Mouse (Mus musculus): ENCODE data around the gene Rab25. TPM values are rescaled to one million over a fixed set of nuclear protein-coding genes. Genes with fewer than 3 reads are reported as not detected.
A peak's percentile ranks its signal among the peaks of the same experiment; 100 is the strongest.

Gene Rab25
- polyA plus RNA-seq, 1 experiment from 2014 or later: 14.2 TPM

DNA sequence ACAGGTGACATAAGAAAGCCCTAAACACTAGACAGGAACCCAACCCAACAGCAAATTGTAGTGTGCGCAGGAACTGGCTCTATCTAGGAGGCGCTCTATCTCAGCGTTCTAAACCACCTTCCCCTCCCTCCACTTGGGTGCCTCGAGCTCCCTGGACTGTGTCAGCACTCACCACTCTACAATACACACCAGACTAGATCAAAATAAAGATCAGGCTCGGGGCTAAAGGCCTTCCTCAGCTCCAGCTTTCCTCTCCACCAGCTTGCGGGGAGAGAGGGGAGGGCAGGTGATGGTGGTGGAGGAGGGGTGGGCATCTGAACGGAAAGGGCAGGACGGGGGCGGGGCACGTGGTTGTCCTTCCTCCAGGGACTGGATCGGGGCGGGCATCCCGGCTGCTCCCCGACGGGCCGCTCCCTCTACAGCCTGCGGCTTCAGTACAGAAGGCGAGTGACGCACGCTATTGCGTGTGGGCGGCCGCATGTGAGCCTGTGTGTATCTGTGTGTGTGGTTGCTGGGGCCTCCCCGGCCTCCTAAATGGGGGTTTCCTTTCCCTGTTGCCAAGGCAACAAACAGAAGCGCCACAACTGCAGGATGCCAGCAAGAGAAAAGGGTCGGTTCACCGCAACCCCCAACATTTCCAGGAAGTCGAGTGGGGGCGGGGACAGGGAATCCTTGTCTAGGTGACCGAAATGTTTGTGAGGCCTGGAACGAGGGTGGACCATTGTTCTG is 38.2 kb downstream of the Rab25 start, which contains the start of gene Lmna:
Lmna (minus strand) TSS at position 265 of the 729 bp plus-strand sequence.
- Histone ChIP-seq H3K27me3 (ENCODE audit: control insufficient read depth, insufficient read depth, low read length) (no peaks in the 10 kb centered on the region), H3K4me1 (ENCODE audit: control insufficient read depth, insufficient read depth, low read length) (peaks cover 13% of the 10 kb centered on the region; the same call in 1 of the 2 replicates), H3K9ac (ENCODE audit: low read depth, low read length) (peak within 1 kb of the TSS; percentile 52), H3K9me3 (ENCODE audit: control insufficient read depth, low read length) (no peaks in the 10 kb centered on the region), H3K4me2 (replicated peaks; ENCODE audit: low read depth, low read length) (peak within 1 kb of the TSS; percentile 49), H3K4me3 (ENCODE audit: low read length) (peak within 1 kb of the TSS; percentile 37), H3K27ac (ENCODE audit: low read depth, low read length) (peak within 1 kb of the TSS; percentile 87), H3K36me3 (ENCODE audit: control insufficient read depth, insufficient read depth, low read length) (no peaks in the 10 kb centered on the region)
- under 1% methylated on average over 31 of the region's 31 CpGs for WGBS
- peak; percentile 96 for ATAC-seq (ENCODE audit: low FRiP score, low TSS enrichment)

GRCm38 (mm10) chr3:88509250-88509649 is 38.9 kb downstream of the Rab25 start:
- no peaks in the 10 kb centered on the region for H3K9me3 ChIP-seq (ENCODE audit: control insufficient read depth, low read length)
- peak overlapping the region; percentile 37 for H3K4me3 ChIP-seq (ENCODE audit: low read length)
- peak overlapping the region; percentile 5; the same call in 1 of the 2 replicates for H3K9ac ChIP-seq (ENCODE audit: low read depth, low read length)
- peak overlapping the region; percentile 49 for H3K4me2 ChIP-seq (replicated peaks; ENCODE audit: low read depth, low read length)
- ATAC-seq (ENCODE audit: low FRiP score, low TSS enrichment): peak; percentile 5; the same call in 1 of the 2 replicates
- WGBS: 61% methylated on average over 3 of the region's 3 CpGs
- no peaks in the 10 kb centered on the region for H3K27me3 ChIP-seq (ENCODE audit: control insufficient read depth, insufficient read depth, low read length)
- H3K27ac ChIP-seq (ENCODE audit: low read depth, low read length): peak overlapping the region; percentile 87
- peaks cover 13% of the 10 kb centered on the region; the same call in 1 of the 2 replicates for H3K4me1 ChIP-seq (ENCODE audit: control insufficient read depth, insufficient read depth, low read length)
- H3K36me3 ChIP-seq (ENCODE audit: control insufficient read depth, insufficient read depth, low read length): no peaks in the 10 kb centered on the region

- 48% methylated on average over 7 of the region's 7 CpGs for WGBS
- no peak overlapping the region for H3K4me3 ChIP-seq (ENCODE audit: low read length)
- H3K36me3 ChIP-seq (ENCODE audit: control insufficient read depth, insufficient read depth, low read length): no peaks in the 10 kb centered on the region
- H3K4me1 ChIP-seq (ENCODE audit: control insufficient read depth, insufficient read depth, low read length): peaks cover 28% of the 10 kb centered on the region; the same call in 1 of the 2 replicates
- no peak for ATAC-seq (ENCODE audit: low FRiP score, low TSS enrichment)
- H3K27me3 ChIP-seq (ENCODE audit: control insufficient read depth, insufficient read depth, low read length): no peaks in the 10 kb centered on the region
- no peak overlapping the region for H3K27ac ChIP-seq (ENCODE audit: low read depth, low read length)
- no peak overlapping the region for H3K4me2 ChIP-seq (replicated peaks; ENCODE audit: low read depth, low read length)
- H3K9ac ChIP-seq (ENCODE audit: low read depth, low read length): no peak overlapping the region
- H3K9me3 ChIP-seq (ENCODE audit: control insufficient read depth, low read length): no peaks in the 10 kb centered on the region
Measured at GRCm38 (mm10) chr3:88505765-88506164, 42.3 kb downstream of the Rab25 start.

- no peaks in the 10 kb centered on the region for H3K27me3 ChIP-seq (ENCODE audit: control insufficient read depth, insufficient read depth, low read length)
- H3K36me3 ChIP-seq (ENCODE audit: control insufficient read depth, insufficient read depth, low read length): no peaks in the 10 kb centered on the region
- no peaks in the 10 kb centered on the region for H3K9me3 ChIP-seq (ENCODE audit: control insufficient read depth, low read length)
- ATAC-seq (ENCODE audit: low FRiP score, low TSS enrichment): no peak
- peaks cover 27% of the 10 kb centered on the region; the same call in 1 of the 2 replicates for H3K4me1 ChIP-seq (ENCODE audit: control insufficient read depth, insufficient read depth, low read length)
- no peak overlapping the region for H3K4me2 ChIP-seq (replicated peaks; ENCODE audit: low read depth, low read length)
- H3K9ac ChIP-seq (ENCODE audit: low read depth, low read length): no peak overlapping the region
- no peak overlapping the region for H3K4me3 ChIP-seq (ENCODE audit: low read length)
- 78% methylated on average over 6 of the region's 6 CpGs for WGBS
- no peak overlapping the region for H3K27ac ChIP-seq (ENCODE audit: low read depth, low read length)
Measured at GRCm38 (mm10) chr3:88505081-88505480, 43.0 kb downstream of the Rab25 start.

DNA sequence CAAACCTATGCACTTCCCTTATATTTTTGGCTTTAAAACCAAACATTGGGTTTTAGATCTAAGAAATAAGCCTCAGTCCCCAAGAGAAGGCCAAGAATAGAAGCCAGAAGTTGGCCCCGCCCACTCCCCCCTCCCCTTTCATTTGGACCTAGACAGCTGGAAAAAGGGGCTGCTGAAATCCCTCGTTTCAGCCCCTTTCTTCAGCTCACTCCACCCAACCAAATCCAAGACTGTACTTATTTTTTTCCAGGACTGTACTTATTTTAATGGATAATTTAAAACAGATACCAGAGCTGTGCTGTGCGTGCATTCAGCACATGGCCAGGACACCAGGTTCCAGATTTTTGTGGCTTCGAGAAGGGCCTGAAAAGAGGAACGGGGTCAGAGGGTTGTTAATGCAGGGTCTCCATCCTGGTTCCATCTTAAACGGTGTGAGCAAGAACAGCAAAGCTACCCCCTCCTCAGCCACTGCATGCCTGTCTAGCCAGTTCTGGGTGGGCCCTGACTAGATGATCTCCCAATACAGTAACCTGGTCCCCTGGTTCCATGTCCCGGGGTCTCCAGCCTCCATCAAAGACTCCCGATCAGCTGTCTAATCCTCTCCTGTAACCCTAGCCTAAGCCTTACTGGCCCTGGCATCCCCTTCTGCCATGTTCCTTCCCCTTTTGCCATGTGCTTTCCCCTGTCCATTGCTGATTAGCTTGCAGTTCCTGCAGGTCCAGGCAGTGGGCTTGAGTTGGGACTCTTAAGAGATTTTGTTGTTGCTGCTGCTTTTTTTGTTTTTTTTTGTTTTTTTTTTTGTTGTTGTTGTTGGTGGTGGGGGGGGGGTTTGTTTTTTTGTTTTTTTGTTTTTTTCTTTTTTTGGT is 44.0 kb downstream of the Rab25 start:
- Histone ChIP-seq H3K4me1 (ENCODE audit: control insufficient read depth, insufficient read depth, low read length) (peaks cover 21% of the 10 kb centered on the region; the same call in 1 of the 2 replicates), H3K27me3 (ENCODE audit: control insufficient read depth, insufficient read depth, low read length) (no peaks in the 10 kb centered on the region), H3K27ac (ENCODE audit: low read depth, low read length) (peak overlapping the region; percentile 30; the same call in 1 of the 2 replicates), H3K4me2 (replicated peaks; ENCODE audit: low read depth, low read length) (no peak overlapping the region), H3K4me3 (ENCODE audit: low read length) (no peak overlapping the region; the same call in 1 of the 2 replicates), H3K36me3 (ENCODE audit: control insufficient read depth, insufficient read depth, low read length) (no peaks in the 10 kb centered on the region), H3K9ac (ENCODE audit: low read depth, low read length) (no peak overlapping the region), H3K9me3 (ENCODE audit: control insufficient read depth, low read length) (no peaks in the 10 kb centered on the region)
- WGBS: 50% methylated on average over 8 of the region's 8 CpGs
- no peak for ATAC-seq (ENCODE audit: low FRiP score, low TSS enrichment)

DNA sequence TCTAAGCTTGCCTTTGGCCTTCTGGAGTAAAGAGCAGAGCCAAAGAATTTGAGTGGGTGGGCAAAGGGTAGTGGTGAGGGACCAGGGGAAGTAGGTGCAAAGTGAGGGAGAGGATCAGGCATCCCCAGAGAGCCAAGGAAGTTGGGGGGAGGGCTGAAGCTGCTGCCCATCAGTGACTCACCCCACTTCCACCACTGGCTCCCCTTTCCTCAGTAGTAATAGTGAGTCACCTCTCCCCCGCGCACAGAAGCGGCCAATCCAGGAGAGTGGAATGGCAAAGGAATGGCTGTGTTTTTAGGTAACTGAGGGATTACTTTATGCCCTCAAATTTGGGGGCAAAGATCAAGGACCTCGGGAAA is 44.6 kb downstream of the Rab25 start:
- Histone ChIP-seq H3K4me1 (ENCODE audit: control insufficient read depth, insufficient read depth, low read length) (peaks cover 21% of the 10 kb centered on the region; the same call in 1 of the 2 replicates), H3K27me3 (ENCODE audit: control insufficient read depth, insufficient read depth, low read length) (no peaks in the 10 kb centered on the region), H3K4me3 (ENCODE audit: low read length) (peak overlapping the region; percentile 75), H3K4me2 (replicated peaks; ENCODE audit: low read depth, low read length) (peak overlapping the region; percentile 100), H3K36me3 (ENCODE audit: control insufficient read depth, insufficient read depth, low read length) (no peaks in the 10 kb centered on the region), H3K9ac (ENCODE audit: low read depth, low read length) (no peak overlapping the region), H3K9me3 (ENCODE audit: control insufficient read depth, low read length) (no peaks in the 10 kb centered on the region), H3K27ac (ENCODE audit: low read depth, low read length) (peak overlapping the region; percentile 33; the same call in 1 of the 2 replicates)
- peak; percentile 45 for ATAC-seq (ENCODE audit: low FRiP score, low TSS enrichment)
- 17% methylated on average over 4 of the region's 4 CpGs for WGBS

- Histone ChIP-seq H3K9ac (ENCODE audit: low read depth, low read length) (peak overlapping the region; percentile 78), H3K27me3 (ENCODE audit: control insufficient read depth, insufficient read depth, low read length) (no peaks in the 10 kb centered on the region), H3K36me3 (ENCODE audit: control insufficient read depth, insufficient read depth, low read length) (no peaks in the 10 kb centered on the region), H3K9me3 (ENCODE audit: control insufficient read depth, low read length) (no peaks in the 10 kb centered on the region), H3K4me3 (ENCODE audit: low read length) (peak overlapping the region; percentile 75), H3K4me1 (ENCODE audit: control insufficient read depth, insufficient read depth, low read length) (peaks cover 21% of the 10 kb centered on the region; the same call in 1 of the 2 replicates), H3K27ac (ENCODE audit: low read depth, low read length) (peak overlapping the region; percentile 33), H3K4me2 (replicated peaks; ENCODE audit: low read depth, low read length) (peak overlapping the region; percentile 100)
- ATAC-seq (ENCODE audit: low FRiP score, low TSS enrichment): peak; percentile 87
- under 1% methylated on average over 55 of the region's 55 CpGs for whole genome bisulfite sequencing
Measured at GRCm38 (mm10) chr3:88502641-88503504, 45.2 kb downstream of the Rab25 start.

- Histone ChIP-seq H3K4me2 (replicated peaks; ENCODE audit: low read depth, low read length) (peak overlapping the region; percentile 100), H3K4me1 (ENCODE audit: control insufficient read depth, insufficient read depth, low read length) (peaks cover 20% of the 10 kb centered on the region; the same call in 1 of the 2 replicates), H3K9ac (ENCODE audit: low read depth, low read length) (peak overlapping the region; percentile 78), H3K27ac (ENCODE audit: low read depth, low read length) (peak overlapping the region; percentile 25; the same call in 1 of the 2 replicates), H3K27me3 (ENCODE audit: control insufficient read depth, insufficient read depth, low read length) (no peaks in the 10 kb centered on the region), H3K4me3 (ENCODE audit: low read length) (peak overlapping the region; percentile 75), H3K36me3 (ENCODE audit: control insufficient read depth, insufficient read depth, low read length) (no peaks in the 10 kb centered on the region), H3K9me3 (ENCODE audit: control insufficient read depth, low read length) (no peaks in the 10 kb centered on the region)
- no peak for ATAC-seq (ENCODE audit: low FRiP score, low TSS enrichment)
- 11% methylated on average over 11 of the region's 11 CpGs for WGBS
Measured at GRCm38 (mm10) chr3:88502031-88502571, 46.0 kb downstream of the Rab25 start.
